Mouse (Mus musculus): ENCODE data around the gene Adipoq.
A peak's percentile ranks its signal among the peaks of the same experiment; 100 is the strongest.
"Not testable (repeated sequence)": the region's sequence is repeated elsewhere in the genome, so short reads cannot be mapped to it uniquely, and the experiment has no call there.

The Adipoq gene

DNA sequence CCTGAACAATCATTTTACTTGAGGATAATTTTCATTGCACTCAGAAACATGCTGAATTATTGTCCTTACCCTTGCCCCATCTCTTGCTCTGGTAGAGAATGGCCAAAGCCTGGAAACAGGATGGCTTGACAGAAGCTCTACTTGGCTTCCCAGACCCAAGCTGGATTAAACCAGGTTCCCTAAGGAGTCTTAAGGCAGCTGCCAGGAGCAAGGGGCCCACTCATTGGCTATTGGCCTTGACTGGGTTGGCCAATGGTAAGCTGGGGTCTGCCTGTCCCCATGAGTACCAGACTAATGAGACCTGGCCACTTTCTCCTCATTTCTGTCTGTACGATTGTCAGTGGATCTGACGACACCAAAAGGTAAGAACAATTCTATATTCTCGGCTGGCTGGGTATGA, at the start of gene Adipoq:
Gene Adipoq (plus strand): TSS at position 257 of the 400 bp plus-strand sequence.
- no peak for DNase-seq

DNA sequence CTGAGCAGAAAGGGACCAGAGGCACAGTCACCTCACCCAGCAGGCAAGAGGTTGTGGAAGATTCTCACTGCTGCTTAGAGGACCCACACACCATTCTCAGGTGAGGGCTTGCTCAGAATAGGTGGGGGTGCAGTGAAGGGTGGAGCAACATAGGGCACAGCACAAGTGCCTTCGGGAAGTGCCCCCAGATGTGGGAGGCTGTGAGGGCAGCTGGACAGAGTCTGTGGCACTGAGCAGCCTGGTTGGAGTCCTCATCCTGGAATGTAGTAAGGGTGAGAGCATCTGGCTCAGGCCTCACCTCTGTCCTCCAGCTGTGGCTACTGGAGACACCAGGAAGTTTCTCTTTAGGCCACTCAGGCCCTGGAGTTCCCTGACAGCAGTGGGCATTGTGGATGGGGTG, 49.5 kb upstream of the Adipoq start:
- DNase-seq = not testable (repeated sequence)

DNA sequence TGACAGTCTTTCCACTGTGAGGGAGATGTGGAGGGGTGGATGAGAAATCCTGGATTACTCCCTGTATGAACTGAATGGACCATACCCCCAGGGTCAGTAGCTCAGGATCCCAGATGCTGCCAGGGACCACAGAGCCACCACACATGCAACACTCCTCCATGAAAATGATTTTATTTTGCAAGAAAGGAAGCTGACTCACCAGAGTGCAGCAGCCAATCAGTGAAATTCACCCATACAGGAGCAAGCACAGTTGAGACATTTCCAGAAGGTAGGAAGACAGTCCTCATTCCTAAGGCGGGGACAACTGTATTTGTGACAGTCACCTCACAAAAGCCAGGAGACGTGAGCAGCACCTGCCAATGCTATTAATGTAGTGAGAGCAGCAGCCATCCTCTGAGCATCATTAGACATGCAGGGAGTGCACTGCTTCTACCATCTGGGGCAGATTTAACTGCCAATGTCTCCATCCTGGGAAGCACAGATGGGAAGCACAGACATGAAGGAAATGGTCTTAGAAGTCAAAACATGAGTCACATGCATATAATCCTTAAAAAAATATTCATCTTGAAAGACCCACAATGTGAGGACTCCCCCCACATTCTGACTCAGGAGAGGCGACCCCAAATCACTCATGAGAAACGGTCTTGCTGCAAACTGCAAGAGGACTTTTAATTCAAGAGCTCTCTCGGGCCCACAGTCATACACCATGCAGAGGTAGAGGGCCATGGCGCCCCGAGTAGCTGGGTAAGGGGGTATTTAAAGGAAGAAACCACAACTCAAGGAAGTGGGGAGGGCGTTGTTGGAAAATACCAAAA, 48.8 kb upstream of the Adipoq start:
- DNase-seq = not testable (repeated sequence)

DNA sequence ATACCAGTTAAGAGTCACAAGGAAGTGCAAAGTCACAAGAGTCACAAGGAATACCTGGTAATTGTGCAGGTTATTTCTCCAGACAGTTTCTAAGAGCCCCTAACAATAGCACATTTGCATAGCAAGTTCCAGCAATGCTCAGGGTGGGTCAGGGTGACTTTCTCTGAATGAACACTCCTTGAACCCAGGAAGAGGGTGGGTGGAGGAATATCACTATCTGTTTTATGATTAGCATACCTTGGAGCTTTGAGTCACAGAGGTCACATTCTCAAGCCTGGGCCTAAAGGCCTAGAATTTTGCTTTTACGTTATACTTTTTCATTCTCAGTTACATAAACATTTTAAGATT, 48.3 kb upstream of the Adipoq start:
- DNase-seq = not testable (repeated sequence)

DNA sequence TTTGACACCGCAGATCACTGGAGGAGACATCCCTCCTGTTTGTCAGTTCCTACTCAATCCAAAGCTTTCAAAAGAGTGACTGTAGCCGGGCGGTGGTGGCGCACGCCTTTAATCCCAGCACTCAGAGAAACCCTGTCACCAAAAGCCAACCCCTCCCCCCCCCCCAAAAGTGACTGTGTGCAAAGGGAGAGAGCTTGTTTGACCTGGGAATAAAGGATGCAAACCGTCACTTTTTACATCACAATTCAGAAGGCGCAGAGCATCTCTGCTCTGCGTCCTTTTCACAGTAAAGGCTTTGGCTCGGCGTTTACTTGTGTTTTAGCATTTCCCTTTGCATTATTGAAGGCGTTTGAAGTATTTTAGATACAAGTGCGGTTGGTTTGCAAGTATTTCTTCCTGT, 46.7 kb upstream of the Adipoq start:
- DNase-seq = no peak

DNA sequence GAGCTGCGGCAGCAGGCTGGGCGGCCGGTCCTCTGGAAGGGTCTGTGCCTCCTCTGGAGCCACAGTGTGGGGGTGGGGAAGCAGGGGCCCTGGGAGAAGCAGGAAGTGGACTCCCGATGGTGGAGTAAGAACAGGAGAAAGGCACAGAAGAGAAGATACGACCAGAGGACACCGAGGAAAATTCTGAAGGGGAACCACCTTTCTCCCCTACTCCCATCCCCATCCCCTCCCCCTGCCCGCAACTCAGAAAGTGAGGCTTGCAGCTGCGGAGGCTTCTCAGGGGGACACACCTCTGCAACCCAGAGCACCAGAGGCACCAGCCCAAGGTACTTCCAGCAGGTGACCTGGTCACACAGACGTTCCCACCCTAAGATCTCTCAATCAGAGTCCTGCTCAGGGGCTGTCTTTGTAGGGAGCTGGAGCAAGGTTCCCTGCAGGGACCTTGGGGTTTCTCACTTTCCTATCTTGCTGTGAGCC, 46.2 kb upstream of the Adipoq start:
- peak; percentile 81 to 86 for DNase-seq

DNA sequence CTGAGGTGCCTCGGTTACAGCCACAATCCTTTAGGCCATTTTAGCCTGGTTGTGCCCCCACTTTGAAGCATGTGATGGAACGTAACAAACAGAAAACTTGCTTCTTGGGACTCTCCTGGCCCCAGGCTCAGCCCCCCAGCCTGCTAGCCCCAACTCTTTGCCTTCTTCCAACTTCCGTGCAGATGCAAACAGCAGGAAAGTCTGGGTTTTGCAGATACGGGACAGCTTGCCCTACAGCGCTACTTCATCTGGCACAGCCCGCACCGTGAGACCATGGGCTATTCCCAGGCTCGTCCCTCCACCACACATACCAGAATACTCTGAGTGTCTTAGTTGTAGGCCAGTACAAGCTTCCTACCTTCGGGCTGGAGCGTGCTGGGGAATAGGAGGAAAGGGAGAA, 45.7 kb upstream of the Adipoq start:
- DNase-seq = peak; percentile 19 to 37

DNA sequence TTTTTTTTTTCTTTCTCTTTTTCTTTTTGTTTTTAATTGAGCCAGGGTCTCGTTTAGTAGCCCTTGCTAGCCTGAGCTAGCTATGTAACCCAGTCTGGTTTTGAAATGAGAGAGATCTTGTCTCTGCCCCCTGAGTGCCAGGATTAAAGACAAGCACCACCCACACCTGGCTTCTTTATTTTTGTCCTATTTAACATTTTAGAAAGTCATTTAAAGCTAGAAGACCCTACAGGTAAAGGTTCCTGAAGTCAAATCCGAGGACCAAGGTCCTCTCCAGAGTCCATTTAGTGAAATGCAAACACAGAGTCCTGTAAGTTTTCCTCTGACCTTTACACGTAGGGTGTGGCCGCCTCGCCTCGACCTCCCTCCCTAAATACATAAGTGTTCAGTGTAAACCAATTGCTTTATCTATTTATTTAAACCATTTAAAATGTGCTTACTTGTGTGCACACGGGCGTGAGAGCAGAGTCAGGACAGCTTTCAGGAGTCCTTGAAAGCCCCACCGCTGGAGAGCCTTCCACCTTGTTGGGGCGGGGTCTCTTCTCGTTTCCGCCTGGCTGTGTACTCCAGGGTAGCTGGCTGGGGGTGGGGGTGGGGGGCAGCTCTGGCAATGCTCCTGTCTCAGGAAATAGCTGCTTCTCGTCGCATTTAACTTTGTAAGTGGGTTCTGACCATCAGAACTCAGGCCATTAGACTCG, 43.8 kb upstream of the Adipoq start:
- no peak for DNase-seq

DNA sequence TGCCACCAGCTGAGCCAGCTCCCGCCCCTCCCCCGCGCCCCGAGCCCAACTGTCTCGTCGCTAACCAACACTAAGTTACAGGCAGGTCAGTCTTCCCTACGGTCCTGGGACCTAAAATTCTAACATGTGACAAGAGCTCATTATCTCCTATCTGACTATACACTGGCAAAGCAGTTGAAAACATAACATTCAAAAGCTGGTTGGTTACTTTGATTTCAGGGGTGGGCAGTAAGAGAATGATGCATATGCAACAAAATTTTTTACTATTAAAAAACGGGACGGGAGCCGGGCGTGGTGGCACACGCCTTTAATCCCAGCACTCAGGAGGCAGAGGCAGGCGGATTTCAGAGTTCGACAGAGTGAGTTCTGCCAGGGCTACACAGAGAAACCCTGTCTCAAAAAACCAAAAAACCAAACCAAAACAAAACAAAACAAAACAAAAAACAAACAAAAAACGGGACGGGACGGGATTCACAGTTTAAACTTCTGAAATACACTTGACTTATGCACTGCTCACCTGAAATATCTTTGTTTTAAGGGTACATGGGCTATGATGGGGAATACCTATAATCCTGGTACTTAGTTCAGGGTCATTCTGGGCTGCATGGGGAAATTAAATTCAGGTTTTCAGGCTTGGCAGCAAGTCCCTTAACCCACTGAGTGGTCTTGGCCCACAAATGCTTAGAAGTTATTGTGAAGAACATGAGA, 43.1 kb upstream of the Adipoq start:
- peak; percentile 56 to 71 for DNase-seq

DNA sequence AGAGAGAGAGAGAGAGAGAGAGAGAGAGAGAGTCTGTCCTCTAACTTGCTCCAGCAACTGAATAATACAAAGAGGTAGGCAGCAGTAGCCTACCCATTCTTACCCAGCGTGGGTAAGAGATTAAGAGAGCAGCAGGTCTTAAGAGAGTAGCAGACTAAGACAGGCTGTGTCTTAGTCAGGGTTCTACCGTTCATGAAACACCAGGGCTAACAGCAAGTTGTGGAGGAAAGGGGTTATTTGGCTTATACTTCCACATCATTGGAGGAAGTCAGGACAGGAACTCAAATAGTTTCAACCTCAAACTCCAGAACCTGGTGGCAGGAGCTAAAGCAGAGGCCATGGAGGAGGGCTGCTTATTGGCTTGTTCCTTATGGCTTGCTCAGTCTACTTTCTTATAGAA, 42.5 kb upstream of the Adipoq start:
- no peak for DNase-seq

DNA sequence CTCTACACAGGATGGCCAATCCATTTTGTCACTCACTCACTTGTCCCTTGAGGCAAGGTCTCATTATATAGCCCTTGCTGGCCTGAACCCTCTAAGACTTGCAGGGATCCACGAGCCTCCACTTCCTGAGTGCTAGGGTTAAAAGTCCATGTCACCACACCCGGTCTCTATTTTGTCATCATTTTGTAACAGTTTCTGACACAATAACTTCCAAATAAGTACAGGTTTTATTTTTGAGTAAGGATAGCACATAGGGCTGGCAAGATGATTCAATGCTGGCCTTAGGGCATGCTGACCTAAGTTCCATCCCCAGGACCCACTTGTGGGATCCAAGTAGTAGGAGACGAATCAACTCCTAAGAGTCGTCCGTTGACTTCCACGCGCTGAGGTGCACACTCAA, 40.2 kb upstream of the Adipoq start:
- no peak for DNase-seq

DNA sequence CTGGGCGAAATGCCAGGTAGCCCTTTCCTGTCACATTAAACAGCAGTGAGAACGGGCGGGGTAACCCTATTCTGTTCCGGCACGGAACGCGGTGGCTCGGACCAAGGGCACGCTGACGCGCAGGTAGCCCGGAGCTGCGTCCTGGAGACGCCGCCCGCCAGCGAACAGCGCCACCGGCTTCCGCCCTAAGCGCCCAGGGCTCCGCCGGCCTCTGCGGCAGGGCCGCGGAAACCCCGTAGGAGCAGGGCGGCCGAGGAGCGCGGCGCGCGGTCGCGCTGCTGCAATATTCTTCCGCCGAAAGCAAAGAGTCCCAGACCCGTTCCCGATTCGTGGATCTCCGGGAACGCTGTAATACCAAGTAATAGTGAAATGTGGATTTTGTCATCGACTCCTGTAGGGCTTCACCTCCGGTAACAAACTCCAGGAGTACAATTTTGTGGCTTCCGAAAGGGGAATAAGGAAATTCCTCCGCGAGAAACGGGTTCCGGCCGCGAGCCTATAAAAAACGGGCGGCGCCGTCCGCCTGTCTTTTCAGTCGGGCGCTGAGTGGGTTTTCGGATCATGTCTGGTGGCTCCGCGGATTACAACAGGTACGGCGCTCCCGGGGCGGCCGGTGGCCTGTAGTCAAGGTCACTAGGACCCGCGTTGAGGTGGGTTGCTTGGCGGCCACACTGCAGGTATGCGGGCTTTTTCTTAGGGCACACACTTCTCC, 38.9 kb upstream of the Adipoq start, which contains the start of gene Eif4a2:
Gene Eif4a2 (plus strand): TSS at position 214 of the 712 bp plus-strand sequence.
- DNase-seq = peak; percentile 92 to 96

DNA sequence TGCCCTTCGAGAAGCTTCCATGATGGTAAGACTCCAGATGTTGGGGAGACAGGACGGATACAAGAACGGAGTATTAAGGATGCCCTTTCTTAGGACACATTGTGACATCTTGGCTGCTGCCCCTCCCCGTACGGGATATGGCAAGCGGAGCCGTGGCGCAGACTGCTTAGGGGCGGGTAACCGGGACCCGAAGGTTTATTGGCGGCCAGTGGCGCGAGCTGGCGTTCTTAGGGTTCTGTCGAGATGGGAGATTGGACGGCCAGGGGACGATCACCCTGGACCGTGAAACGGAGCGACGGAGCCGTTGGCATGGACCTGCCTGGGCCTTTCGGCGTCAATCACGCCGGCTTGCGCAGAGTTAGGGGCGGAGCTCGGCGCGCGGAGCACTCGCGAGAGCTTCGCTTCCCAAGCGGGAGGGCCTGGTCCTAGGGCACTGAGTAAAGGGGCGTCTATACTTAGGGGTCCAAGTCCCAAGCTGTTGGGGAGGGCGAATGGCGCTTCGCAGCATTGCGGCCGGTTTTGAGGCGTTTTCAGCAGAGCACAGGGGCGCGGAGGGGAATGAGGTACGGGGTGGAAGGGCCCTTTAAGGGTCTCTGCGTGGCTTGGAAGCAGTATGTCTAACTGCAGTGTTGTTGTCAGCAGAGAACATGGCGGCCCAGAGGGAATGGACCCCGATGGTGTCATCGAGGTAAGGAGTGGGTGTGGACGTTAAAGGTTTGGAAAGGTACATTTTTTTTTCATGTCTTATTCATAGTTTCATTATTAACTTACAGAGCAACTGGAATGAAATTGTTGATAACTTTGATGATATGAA, 38.2 kb upstream of the Adipoq start:
- peak; percentile 88 to 93 for DNase-seq

DNA sequence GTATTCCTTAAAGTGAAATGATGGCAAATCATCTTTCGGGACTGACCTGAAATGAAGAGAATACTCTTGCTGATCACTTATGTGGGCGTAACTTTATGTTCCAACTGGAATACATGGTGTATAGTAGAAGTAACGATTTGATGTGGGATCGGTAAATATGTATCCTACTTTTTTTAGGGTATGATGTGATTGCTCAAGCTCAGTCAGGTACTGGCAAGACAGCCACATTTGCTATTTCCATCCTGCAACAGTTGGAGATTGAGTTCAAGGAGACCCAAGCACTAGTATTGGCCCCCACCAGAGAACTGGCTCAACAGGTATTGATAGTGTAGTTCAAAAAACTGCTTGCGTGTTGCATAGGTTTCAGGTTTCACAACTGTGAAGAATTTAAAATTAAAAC, 37.4 kb upstream of the Adipoq start:
- DNase-seq = no peak

DNA sequence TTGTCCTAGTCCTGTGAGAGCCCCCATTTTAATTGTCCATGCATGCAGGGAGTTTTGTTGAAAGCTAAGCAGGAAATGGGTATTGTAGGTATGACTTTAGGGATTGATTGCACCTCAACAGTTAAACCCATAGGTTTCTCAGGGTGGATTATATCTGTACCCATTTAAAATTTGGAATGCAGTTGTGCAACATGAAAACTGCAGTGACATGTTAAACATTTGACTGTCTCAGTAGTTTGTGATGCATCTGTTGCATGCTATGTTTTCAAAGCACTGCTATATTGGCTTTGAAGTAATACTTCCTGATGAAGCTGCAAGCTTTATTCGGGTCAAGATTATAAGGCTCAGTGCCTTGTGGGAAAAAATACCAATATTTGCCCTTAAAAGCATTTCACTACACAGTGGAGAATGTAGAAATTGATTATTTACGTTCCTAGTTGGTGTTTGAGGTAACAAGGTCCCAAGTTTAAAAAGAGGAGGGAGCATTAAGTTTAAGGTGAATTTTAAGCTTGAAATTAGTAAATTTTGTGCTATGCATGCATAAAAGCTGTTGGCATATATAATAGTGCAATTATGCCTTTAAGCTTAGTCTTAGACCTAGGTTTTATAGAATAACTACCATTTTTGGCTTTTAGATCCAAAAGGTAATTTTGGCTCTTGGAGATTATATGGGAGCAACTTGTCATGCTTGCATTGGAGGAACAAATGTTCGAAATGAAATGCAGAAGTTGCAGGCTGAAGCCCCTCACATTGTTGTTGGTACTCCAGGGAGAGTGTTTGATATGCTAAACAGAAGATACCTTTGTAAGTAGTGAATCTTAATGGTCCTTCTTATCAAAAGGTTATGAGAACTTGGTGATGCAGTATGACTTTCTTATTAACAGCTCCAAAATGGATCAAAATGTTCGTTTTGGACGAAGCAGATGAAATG, 36.7 kb upstream of the Adipoq start:
- no peak for DNase-seq

DNA sequence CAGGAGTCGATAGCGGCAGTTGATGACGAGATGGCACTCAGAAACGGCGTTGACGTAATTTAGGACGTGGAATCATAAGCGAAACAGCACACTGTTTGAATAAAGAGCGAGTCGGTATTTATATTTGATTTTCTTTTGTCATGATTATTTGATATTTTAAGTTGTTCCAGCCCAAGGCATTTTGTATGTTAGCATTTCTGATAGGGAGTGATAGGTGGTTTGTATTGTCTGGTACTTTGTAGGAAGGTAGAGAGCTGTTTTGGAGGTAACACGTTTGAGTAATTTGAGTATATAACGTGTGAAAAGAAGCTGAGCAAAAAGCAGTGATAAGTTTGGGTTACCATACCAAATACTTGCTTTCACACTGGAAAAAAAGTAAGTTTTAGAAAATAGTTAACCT, 34.0 kb upstream of the Adipoq start:
- DNase-seq = no peak

DNA sequence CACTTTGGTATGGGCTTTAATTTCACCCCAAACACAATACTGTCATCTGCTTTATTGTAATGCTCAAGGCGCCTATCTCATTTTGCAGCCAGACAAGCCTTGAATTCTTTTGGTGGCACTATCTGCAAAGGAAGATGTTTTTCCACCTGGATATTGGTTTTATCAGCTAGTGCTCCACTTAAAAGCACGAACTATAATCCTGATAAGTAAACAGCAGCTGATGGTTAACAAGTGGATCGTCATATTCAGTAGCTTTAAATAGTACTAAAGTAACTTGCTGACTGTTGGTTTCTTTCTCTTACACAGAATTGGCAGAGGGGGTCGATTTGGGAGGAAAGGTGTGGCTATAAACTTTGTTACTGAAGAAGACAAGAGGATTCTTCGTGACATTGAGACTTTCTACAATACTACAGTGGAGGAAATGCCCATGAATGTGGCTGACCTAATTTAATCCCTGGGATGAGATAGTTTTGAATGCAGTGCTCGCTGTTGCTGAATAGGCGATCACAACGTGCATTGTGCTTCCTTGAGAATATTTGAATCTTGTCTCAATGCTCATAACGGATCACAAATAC, 33.4 kb upstream of the Adipoq start:
- DNase-seq = no peak

DNA sequence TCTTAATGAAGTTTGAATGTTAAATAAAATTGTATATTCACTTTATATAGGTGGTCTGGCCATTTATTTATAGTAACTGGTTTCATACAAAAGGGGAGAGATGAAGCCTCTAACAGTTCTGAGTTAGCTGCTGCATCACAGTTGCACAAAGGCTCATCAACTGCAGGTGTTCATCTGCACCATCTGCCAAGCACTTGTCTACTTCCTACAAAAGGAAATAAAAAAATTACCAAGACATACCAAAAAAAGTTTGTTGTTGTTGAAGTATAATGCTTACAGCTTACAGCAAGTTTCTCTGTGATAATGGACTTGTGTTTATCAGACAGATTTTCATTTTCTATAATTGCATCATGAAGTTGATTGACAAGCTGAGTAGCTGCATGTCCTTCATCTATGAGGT, 32.4 kb upstream of the Adipoq start:
- no peak for DNase-seq

DNA sequence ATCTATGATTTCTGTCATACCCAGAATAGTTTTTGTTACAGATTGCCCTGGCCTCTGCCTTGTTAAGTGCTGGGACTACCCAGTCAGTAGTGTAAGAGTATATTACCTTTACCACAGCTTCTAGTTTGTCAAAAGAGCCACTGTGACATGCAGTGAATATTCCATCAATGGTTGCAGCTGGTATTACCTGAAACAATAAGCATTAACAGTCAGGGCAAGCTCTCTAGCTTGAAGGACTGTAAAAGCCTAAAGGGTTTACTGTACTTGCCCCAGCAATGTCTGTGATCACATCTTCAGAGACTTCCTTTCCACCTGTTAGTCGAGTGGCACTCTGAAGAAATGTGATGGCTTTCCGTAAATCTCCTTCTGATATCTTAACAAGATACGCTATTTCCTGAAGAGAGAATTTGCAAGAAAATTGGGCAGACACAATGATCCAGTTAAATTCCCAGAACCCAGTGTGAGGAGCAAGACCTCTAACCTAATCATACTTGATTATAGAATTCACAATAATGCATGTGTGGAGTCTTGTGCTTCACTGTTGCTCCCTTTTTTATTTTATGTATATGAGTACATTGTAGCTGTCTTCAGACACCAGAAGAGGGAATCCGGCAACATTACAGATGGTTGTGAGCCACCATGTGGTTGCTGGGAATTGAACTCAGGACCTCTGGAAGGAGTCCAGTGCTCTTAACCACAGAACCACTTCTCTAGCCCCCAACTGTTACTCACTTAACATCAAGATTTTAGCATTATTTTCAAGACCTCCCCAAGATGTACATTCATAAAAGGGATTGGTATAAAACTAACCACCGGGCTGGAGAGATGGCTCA, 31.8 kb upstream of the Adipoq start:
- DNase-seq = no peak

DNA sequence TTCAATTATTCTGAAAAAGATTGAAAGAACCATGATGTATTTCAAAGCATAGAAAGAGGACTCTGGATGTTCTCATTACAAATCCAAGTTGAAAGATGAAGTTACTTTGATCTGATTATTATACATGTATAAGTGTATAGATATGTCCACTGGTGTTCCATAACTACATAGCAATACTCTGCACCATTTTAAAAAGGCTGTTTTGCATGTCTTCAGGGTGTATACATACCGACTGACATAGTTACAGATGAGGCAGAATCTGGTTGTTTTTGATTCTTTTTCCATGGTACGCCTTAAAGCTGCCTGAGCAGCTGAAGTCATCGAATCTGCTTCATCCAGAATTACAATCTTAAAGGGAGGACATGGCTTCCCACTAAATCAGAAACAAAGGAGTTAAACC, 30.9 kb upstream of the Adipoq start:
- no peak for DNase-seq
